Mouse (Mus musculus): ENCODE measurements around the gene Eif4ebp2. TPM values are rescaled to one million over a fixed set of nuclear protein-coding genes. Genes with fewer than 3 reads are reported as not detected.

Eif4ebp2 gene
- polyA plus RNA-seq, 1 experiment from 2014 or later, result 50.6 TPM

GRCm38 (mm10) chr10:61417046-61417445 lies 35.4 kb downstream of the Eif4ebp2 start:
- Histone ChIP-seq H3K27me3 (peaks cover 55% of the 10 kb centered on the region), H3K9me3 (replicated peaks) (no peaks in the 10 kb centered on the region), H3K4me1 (replicated peaks) (peaks cover 22% of the 10 kb centered on the region), H3K9ac (no peak overlapping the region), H3K36me3 (no peaks in the 10 kb centered on the region), H3K4me2 (no peak overlapping the region), H3K4me3 (no peak overlapping the region), H3K27ac (no peak overlapping the region)
- WGBS, result 63% methylated on average over 2 of the region's 2 CpGs
- no peak for ATAC-seq (replicated peaks; ENCODE audit: insufficient number of reproducible peaks, insufficient read depth, low FRiP score, low read depth)

DNA sequence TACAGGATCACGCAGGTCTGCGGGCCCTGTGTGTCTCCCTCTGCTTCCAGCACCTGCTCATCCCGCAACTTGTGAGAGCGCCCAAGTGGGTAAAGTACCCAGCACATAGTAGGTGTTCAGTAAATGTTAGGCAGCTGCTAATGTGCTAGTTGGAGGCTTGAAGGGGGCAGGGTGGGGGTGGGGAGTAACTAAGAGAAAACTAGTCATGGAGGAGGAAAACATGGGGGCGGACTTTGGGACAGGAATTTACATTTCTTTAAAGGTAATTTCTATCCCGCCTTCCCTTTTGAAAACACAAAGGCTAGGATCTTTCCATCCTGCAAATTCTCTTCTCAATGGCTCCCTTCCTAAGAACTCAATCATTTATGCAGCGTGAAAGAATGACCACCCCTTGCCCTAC lies 35.9 kb downstream of the Eif4ebp2 start:
- ATAC-seq (replicated peaks; ENCODE audit: insufficient number of reproducible peaks, insufficient read depth, low FRiP score, low read depth), result no peak
- Histone ChIP-seq H3K4me1 (replicated peaks) (peaks cover 22% of the 10 kb centered on the region), H3K9me3 (replicated peaks) (no peaks in the 10 kb centered on the region), H3K4me3 (no peak overlapping the region), H3K27ac (no peak overlapping the region), H3K4me2 (no peak overlapping the region), H3K9ac (no peak overlapping the region), H3K36me3 (no peaks in the 10 kb centered on the region), H3K27me3 (peaks cover 59% of the 10 kb centered on the region)
- WGBS, result 39% methylated on average over 7 of the region's 7 CpGs

DNA sequence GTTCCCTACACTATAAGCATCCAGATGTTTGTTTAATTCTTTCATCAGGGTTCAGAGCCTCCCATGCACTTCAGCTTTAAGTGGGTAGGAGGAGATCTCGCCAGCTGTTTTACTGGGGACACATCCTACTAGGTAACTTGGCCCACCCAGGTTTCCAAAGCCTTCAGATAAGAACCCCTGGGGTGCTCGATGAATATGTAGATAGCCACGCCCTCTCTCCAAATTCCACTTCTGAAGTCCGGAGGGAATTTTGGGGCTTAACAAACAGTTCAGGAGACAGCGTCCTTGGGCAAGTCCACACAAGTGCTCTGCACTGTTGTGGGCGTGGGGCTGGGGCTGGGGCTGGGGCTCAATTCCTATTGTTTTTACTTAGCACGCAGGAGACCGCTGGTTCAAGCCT lies 36.6 kb downstream of the Eif4ebp2 start:
- H3K4me2 ChIP-seq, result no peak overlapping the region
- H3K9ac ChIP-seq, result no peak overlapping the region
- peaks cover 55% of the 10 kb centered on the region for H3K27me3 ChIP-seq
- no peak overlapping the region for H3K4me3 ChIP-seq
- H3K27ac ChIP-seq, result no peak overlapping the region
- no peaks in the 10 kb centered on the region for H3K36me3 ChIP-seq
- no peak for ATAC-seq (replicated peaks; ENCODE audit: insufficient number of reproducible peaks, insufficient read depth, low FRiP score, low read depth)
- WGBS, result 32% methylated on average over 8 of the region's 8 CpGs
- no peaks in the 10 kb centered on the region for H3K9me3 ChIP-seq (replicated peaks)
- peaks cover 22% of the 10 kb centered on the region for H3K4me1 ChIP-seq (replicated peaks)

- no peak overlapping the region for H3K4me2 ChIP-seq
- ATAC-seq (replicated peaks; ENCODE audit: insufficient number of reproducible peaks, insufficient read depth, low FRiP score, low read depth), result no peak
- no peaks in the 10 kb centered on the region for H3K9me3 ChIP-seq (replicated peaks)
- H3K27ac ChIP-seq, result no peak overlapping the region
- peaks cover 22% of the 10 kb centered on the region for H3K4me1 ChIP-seq (replicated peaks)
- H3K4me3 ChIP-seq, result no peak overlapping the region
- no peak overlapping the region for H3K9ac ChIP-seq
- peaks cover 51% of the 10 kb centered on the region for H3K27me3 ChIP-seq
- no peaks in the 10 kb centered on the region for H3K36me3 ChIP-seq
- WGBS, result 63% methylated on average over 3 of the region's 3 CpGs
Measured at GRCm38 (mm10) chr10:61415240-61415639, 37.2 kb downstream of the Eif4ebp2 start.

- H3K9me3 ChIP-seq (replicated peaks), result no peaks in the 10 kb centered on the region
- ATAC-seq (replicated peaks; ENCODE audit: insufficient number of reproducible peaks, insufficient read depth, low FRiP score, low read depth), result no peak
- H3K36me3 ChIP-seq, result no peaks in the 10 kb centered on the region
- H3K27ac ChIP-seq, result no peak overlapping the region
- WGBS, result 20% methylated on average over 21 of the region's 21 CpGs
- H3K4me1 ChIP-seq (replicated peaks), result peaks cover 10% of the 10 kb centered on the region
- H3K4me3 ChIP-seq, result no peak overlapping the region
- no peak overlapping the region for H3K9ac ChIP-seq
- peak overlapping the region; percentile 2; the same call in 1 of the 2 replicates for H3K4me2 ChIP-seq
- peaks cover 32% of the 10 kb centered on the region for H3K27me3 ChIP-seq
Measured at GRCm38 (mm10) chr10:61412910-61413625, 39.4 kb downstream of the Eif4ebp2 start.

GRCm38 (mm10) chr10:61410193-61410592 lies 42.3 kb downstream of the Eif4ebp2 start:
- no peak overlapping the region for H3K9ac ChIP-seq
- H3K4me1 ChIP-seq (replicated peaks), result peaks cover 13% of the 10 kb centered on the region; the same call in 1 of the 2 replicates
- H3K4me3 ChIP-seq, result no peak overlapping the region
- no peak overlapping the region for H3K27ac ChIP-seq
- no peak overlapping the region for H3K4me2 ChIP-seq
- peaks cover 23% of the 10 kb centered on the region for H3K27me3 ChIP-seq
- 35% methylated on average over 9 of the region's 9 CpGs for WGBS
- no peak for ATAC-seq (replicated peaks; ENCODE audit: insufficient number of reproducible peaks, insufficient read depth, low FRiP score, low read depth)
- no peaks in the 10 kb centered on the region for H3K9me3 ChIP-seq (replicated peaks)
- no peaks in the 10 kb centered on the region for H3K36me3 ChIP-seq

- Histone ChIP-seq H3K36me3 (no peaks in the 10 kb centered on the region), H3K4me2 (no peak overlapping the region), H3K9ac (no peak overlapping the region), H3K27me3 (peaks cover 23% of the 10 kb centered on the region), H3K4me3 (no peak overlapping the region), H3K9me3 (replicated peaks) (no peaks in the 10 kb centered on the region), H3K4me1 (replicated peaks) (peaks cover 13% of the 10 kb centered on the region; the same call in 1 of the 2 replicates), H3K27ac (no peak overlapping the region)
- WGBS, result 14% methylated on average over 4 of the region's 4 CpGs
- ATAC-seq (replicated peaks; ENCODE audit: insufficient number of reproducible peaks, insufficient read depth, low FRiP score, low read depth), result no peak
Measured at GRCm38 (mm10) chr10:61409776-61410175, 42.7 kb downstream of the Eif4ebp2 start.

- no peaks in the 10 kb centered on the region for H3K36me3 ChIP-seq
- H3K4me1 ChIP-seq (replicated peaks), result 0 out of 2 replicates have a peak, but pooled peaks cover 4% of the 10 kb centered on the region
- H3K4me2 ChIP-seq, result peak overlapping the region; percentile 15; the same call in 1 of the 2 replicates
- no peak overlapping the region for H3K27ac ChIP-seq
- no peak overlapping the region for H3K9ac ChIP-seq
- peaks cover 20% of the 10 kb centered on the region for H3K27me3 ChIP-seq
- H3K9me3 ChIP-seq (replicated peaks), result no peaks in the 10 kb centered on the region
- ATAC-seq (replicated peaks; ENCODE audit: insufficient number of reproducible peaks, insufficient read depth, low FRiP score, low read depth), result no peak
- no peak overlapping the region for H3K4me3 ChIP-seq
- WGBS, result 15% methylated on average over 10 of the region's 10 CpGs
Measured at GRCm38 (mm10) chr10:61405958-61406357, 46.5 kb downstream of the Eif4ebp2 start.

- H3K4me1 ChIP-seq (replicated peaks), result 0 out of 2 replicates have a peak, but pooled peaks cover 4% of the 10 kb centered on the region
- H3K27me3 ChIP-seq, result peaks cover 21% of the 10 kb centered on the region
- H3K9me3 ChIP-seq (replicated peaks), result no peaks in the 10 kb centered on the region
- H3K36me3 ChIP-seq, result no peaks in the 10 kb centered on the region
- 74% methylated on average over 2 of the region's 2 CpGs for WGBS
- H3K4me3 ChIP-seq, result no peak overlapping the region
- no peak overlapping the region for H3K9ac ChIP-seq
- no peak overlapping the region for H3K4me2 ChIP-seq
- H3K27ac ChIP-seq, result no peak overlapping the region
- ATAC-seq (replicated peaks; ENCODE audit: insufficient number of reproducible peaks, insufficient read depth, low FRiP score, low read depth), result no peak
Measured at GRCm38 (mm10) chr10:61402911-61403310, 49.5 kb downstream of the Eif4ebp2 start.

- H3K9ac ChIP-seq, result no peak overlapping the region
- no peaks in the 10 kb centered on the region for H3K9me3 ChIP-seq (replicated peaks)
- no peak for ATAC-seq (replicated peaks; ENCODE audit: insufficient number of reproducible peaks, insufficient read depth, low FRiP score, low read depth)
- no peak overlapping the region for H3K4me2 ChIP-seq
- no peak overlapping the region for H3K4me3 ChIP-seq
- WGBS, result 72% methylated on average over 5 of the region's 5 CpGs
- H3K4me1 ChIP-seq (replicated peaks), result 0 out of 2 replicates have a peak, but pooled peaks cover 4% of the 10 kb centered on the region
- H3K27ac ChIP-seq, result no peak overlapping the region
- no peaks in the 10 kb centered on the region for H3K36me3 ChIP-seq
- H3K27me3 ChIP-seq, result peaks cover 16% of the 10 kb centered on the region
Measured at GRCm38 (mm10) chr10:61402480-61402879, 50.0 kb downstream of the Eif4ebp2 start.

DNA sequence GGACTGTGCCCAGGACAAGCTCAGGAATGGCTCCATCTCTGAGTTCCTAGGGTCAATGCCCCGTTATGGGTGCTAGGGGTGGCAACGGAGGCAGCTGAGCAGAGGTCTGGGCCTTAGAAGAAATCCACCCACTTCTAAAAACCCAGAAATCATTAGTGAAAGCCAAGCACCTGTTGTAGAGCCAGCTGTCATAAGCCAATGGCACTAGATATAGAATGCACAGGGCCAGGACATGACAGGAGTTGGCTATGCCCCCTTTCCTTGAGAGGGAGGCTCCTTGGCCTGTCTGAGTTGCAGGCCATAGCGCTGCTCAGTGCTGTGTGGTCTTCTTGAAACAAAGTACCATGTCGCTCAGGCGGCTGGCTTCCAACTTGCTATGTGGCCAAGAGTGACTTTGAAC lies 52.1 kb downstream of the Eif4ebp2 start:
- Histone ChIP-seq H3K4me2 (no peak overlapping the region), H3K4me1 (replicated peaks) (no peaks in the 10 kb centered on the region), H3K36me3 (no peaks in the 10 kb centered on the region), H3K9ac (no peak overlapping the region), H3K27ac (no peak overlapping the region), H3K4me3 (no peak overlapping the region), H3K27me3 (peaks cover 6% of the 10 kb centered on the region), H3K9me3 (replicated peaks) (no peaks in the 10 kb centered on the region)
- no peak for ATAC-seq (replicated peaks; ENCODE audit: insufficient number of reproducible peaks, insufficient read depth, low FRiP score, low read depth)
- WGBS, result 86% methylated on average over 5 of the region's 5 CpGs

GRCm38 (mm10) chr10:61399156-61399734 lies 53.2 kb downstream of the Eif4ebp2 start:
- Histone ChIP-seq H3K4me2 (no peak overlapping the region), H3K27ac (no peak overlapping the region), H3K4me1 (replicated peaks) (peaks cover 6% of the 10 kb centered on the region), H3K9me3 (replicated peaks) (no peaks in the 10 kb centered on the region), H3K27me3 (peaks cover 4% of the 10 kb centered on the region; the same call in 1 of the 2 replicates), H3K9ac (no peak overlapping the region), H3K4me3 (no peak overlapping the region), H3K36me3 (no peaks in the 10 kb centered on the region)
- ATAC-seq (replicated peaks; ENCODE audit: insufficient number of reproducible peaks, insufficient read depth, low FRiP score, low read depth), result peak; percentile 57
- WGBS, result 28% methylated on average over 13 of the region's 13 CpGs
